Mouse (Mus musculus): ENCODE measurements around the gene Mybphl. TPM values are rescaled to one million over a fixed set of nuclear protein-coding genes. Genes with fewer than 3 reads are reported as not detected.
A peak's percentile ranks its signal among the peaks of the same experiment; 100 is the strongest.

The Mybphl gene
- polyA plus RNA-seq, 1 experiment from 2014 or later, result 5.6 TPM

DNA sequence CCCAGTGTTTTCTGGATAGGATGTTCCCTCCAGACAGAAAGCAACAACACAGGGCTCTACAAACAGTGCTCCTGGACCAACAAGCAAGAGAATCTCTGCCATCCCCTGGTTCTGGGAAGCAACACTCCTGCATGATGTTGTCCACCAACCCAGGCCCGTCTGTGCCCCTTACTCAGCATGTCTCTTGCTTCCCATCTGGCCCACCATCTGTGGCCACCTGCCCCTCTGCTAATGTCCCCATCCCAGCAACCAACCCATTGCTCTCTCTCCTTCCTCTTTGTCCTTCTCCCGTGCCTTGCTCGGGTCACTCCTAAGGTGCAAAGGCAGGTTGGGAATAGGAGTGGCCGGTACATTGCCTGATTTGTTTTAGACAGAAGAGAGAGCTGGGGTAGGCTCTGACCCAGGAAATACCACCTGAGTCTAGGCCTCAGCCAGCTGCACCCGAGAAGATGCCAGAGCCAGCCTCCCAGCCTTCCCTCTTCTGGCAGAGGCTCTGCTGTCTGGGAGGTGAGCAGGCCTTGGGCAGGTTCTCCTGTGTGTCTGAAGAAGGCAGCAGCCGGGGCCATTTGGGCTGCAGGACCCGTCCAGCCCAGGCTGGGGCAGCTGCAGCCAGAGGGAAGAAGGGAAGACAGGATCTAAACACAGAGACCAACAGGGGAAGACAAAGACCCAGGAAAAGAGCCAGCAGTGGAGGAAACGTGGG, 45.1 kb downstream of the Mybphl start:
- 57% methylated on average over 8 of the region's 8 CpGs for WGBS
- no peak overlapping the region for H3K9ac ChIP-seq (replicated peaks; ENCODE audit: low read depth)
- no peak for TF ChIP-seq EP300 (IDR thresholded peaks at IDR 0.05)
- TF ChIP-seq CTCF (IDR thresholded peaks at IDR 0.05), result no peak
- H3K27me3 ChIP-seq (replicated peaks; ENCODE audit: insufficient read depth, low read length), result no peaks in the 10 kb centered on the region
- ATAC-seq (no peak), DNase-seq (ENCODE audit: low spot score) (no peak)
- no peak overlapping the region for H3K4me3 ChIP-seq (ENCODE audit: low read depth, low read length)
- H3K27ac ChIP-seq (ENCODE audit: low read length), result no peak overlapping the region
- no peaks in the 10 kb centered on the region for H3K36me3 ChIP-seq (ENCODE audit: insufficient read depth, low read length)
- no peaks in the 10 kb centered on the region for H3K9me3 ChIP-seq (ENCODE audit: low read length)
- peaks cover 8% of the 10 kb centered on the region; the same call in 1 of the 2 replicates for H3K4me1 ChIP-seq (ENCODE audit: insufficient read depth, low read depth, low read length)
- H3K4me2 ChIP-seq (replicated peaks; ENCODE audit: low read depth, low read length), result no peak overlapping the region

DNA sequence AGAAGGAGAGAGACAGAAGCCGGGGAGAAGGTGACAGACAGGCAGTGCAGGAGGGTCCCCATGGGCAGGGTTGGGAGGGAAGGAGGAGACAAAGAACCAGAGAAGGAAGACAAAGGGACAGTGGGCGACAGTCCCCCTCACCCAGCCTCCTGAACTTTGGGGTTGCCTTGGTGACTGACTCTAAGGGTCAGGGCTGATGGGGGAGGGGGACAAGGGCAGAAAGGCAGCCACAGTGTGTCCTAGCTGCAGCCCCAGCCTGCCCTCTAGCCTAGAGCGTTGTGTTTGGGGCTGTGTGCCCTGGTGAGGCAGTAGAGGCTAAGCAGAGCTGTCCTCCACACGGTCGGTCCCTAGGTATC, 45.6 kb downstream of the Mybphl start:
- 29% methylated on average over 5 of the region's 5 CpGs for WGBS
- no peak overlapping the region for H3K9ac ChIP-seq (replicated peaks; ENCODE audit: low read depth)
- no peak overlapping the region for H3K4me3 ChIP-seq (ENCODE audit: low read depth, low read length)
- H3K4me2 ChIP-seq (replicated peaks; ENCODE audit: low read depth, low read length), result no peak overlapping the region
- no peaks in the 10 kb centered on the region for H3K36me3 ChIP-seq (ENCODE audit: insufficient read depth, low read length)
- TF ChIP-seq CTCF (IDR thresholded peaks at IDR 0.05) (no peak), EP300 (IDR thresholded peaks at IDR 0.05) (no peak)
- no peaks in the 10 kb centered on the region for H3K27me3 ChIP-seq (replicated peaks; ENCODE audit: insufficient read depth, low read length)
- H3K9me3 ChIP-seq (ENCODE audit: low read length), result no peaks in the 10 kb centered on the region
- DNase-seq (ENCODE audit: low spot score), result no peak
- H3K4me1 ChIP-seq (ENCODE audit: insufficient read depth, low read depth, low read length), result peaks cover 8% of the 10 kb centered on the region; the same call in 1 of the 2 replicates
- H3K27ac ChIP-seq (ENCODE audit: low read length), result no peak overlapping the region
- no peak for ATAC-seq

- H3K9ac ChIP-seq (replicated peaks; ENCODE audit: low read depth), result no peak overlapping the region
- no peaks in the 10 kb centered on the region for H3K36me3 ChIP-seq (ENCODE audit: insufficient read depth, low read length)
- 57% methylated on average over 5 of the region's 5 CpGs for WGBS
- H3K27ac ChIP-seq (ENCODE audit: low read length), result peak overlapping the region; percentile 54
- 0 out of 2 replicates have a peak overlapping the region, but pooled peaks have one; percentile 3 for H3K4me2 ChIP-seq (replicated peaks; ENCODE audit: low read depth, low read length)
- ATAC-seq, result peak; percentile 13; the same call in 1 of the 2 replicates
- H3K9me3 ChIP-seq (ENCODE audit: low read length), result no peaks in the 10 kb centered on the region
- H3K4me1 ChIP-seq (ENCODE audit: insufficient read depth, low read depth, low read length), result peaks cover 8% of the 10 kb centered on the region; the same call in 1 of the 2 replicates
- no peak overlapping the region for H3K4me3 ChIP-seq (ENCODE audit: low read depth, low read length)
- TF ChIP-seq EP300 (IDR thresholded peaks at IDR 0.05) (no peak), CTCF (IDR thresholded peaks at IDR 0.05) (no peak)
- no peaks in the 10 kb centered on the region for H3K27me3 ChIP-seq (replicated peaks; ENCODE audit: insufficient read depth, low read length)
- no peak for DNase-seq (ENCODE audit: low spot score)
These were observed 46.5 kb downstream of the Mybphl start for GRCm38 (mm10) chr3:108411026-108411753.

DNA sequence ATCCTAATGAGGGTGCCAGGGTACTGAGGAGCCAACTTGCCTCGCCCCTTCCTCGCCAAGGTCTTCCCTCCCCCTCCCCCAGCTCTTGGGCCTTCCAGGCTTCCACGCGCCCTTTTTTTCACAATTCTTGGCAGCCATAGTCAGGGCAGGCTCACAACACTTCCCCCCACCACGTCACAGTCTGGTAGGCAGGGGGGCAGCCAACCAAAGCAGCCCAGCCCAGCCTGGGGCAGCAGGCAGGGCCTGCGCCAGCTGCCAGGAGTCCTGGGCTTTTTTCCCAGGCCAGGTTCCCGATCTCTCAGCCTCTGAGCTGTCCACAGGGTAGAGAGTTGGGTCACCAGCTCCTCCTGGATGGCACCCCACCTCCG, 47.0 kb downstream of the Mybphl start:
- H3K36me3 ChIP-seq (ENCODE audit: insufficient read depth, low read length), result no peaks in the 10 kb centered on the region
- DNase-seq (ENCODE audit: low spot score) (peak; percentile 38), ATAC-seq (peak; percentile 63)
- peak overlapping the region; percentile 54 for H3K27ac ChIP-seq (ENCODE audit: low read length)
- no peaks in the 10 kb centered on the region for H3K9me3 ChIP-seq (ENCODE audit: low read length)
- H3K4me1 ChIP-seq (ENCODE audit: insufficient read depth, low read depth, low read length), result peaks cover 8% of the 10 kb centered on the region; the same call in 1 of the 2 replicates
- H3K4me3 ChIP-seq (ENCODE audit: low read depth, low read length), result no peak overlapping the region
- 41% methylated on average over 8 of the region's 8 CpGs for WGBS
- H3K9ac ChIP-seq (replicated peaks; ENCODE audit: low read depth), result no peak overlapping the region
- no peaks in the 10 kb centered on the region; the same call in 1 of the 2 replicates for H3K27me3 ChIP-seq (replicated peaks; ENCODE audit: insufficient read depth, low read length)
- TF ChIP-seq CTCF (IDR thresholded peaks at IDR 0.05) (no peak), EP300 (IDR thresholded peaks at IDR 0.05) (no peak)
- 0 out of 2 replicates have a peak overlapping the region, but pooled peaks have one; percentile 3 for H3K4me2 ChIP-seq (replicated peaks; ENCODE audit: low read depth, low read length)

- Histone ChIP-seq H3K4me2 (replicated peaks; ENCODE audit: low read depth, low read length) (no peak overlapping the region), H3K4me3 (ENCODE audit: low read depth, low read length) (no peak overlapping the region), H3K27me3 (replicated peaks; ENCODE audit: insufficient read depth, low read length) (no peaks in the 10 kb centered on the region; the same call in 1 of the 2 replicates), H3K9ac (replicated peaks; ENCODE audit: low read depth) (no peak overlapping the region), H3K9me3 (ENCODE audit: low read length) (no peaks in the 10 kb centered on the region), H3K36me3 (ENCODE audit: insufficient read depth, low read length) (no peaks in the 10 kb centered on the region), H3K27ac (ENCODE audit: low read length) (no peak overlapping the region), H3K4me1 (ENCODE audit: insufficient read depth, low read depth, low read length) (peaks cover 8% of the 10 kb centered on the region; the same call in 1 of the 2 replicates)
- TF ChIP-seq CTCF (IDR thresholded peaks at IDR 0.05), result no peak
- TF ChIP-seq EP300 (IDR thresholded peaks at IDR 0.05), result no peak
- ATAC-seq (no peak), DNase-seq (ENCODE audit: low spot score) (no peak)
- 98% methylated on average over 35 of the region's 35 CpGs for whole genome bisulfite sequencing
These were observed 49.1 kb downstream of the Mybphl start for GRCm38 (mm10) chr3:108413634-108414360.

Measured in lung, postnatal 0 days (tissue).